Mouse (Mus musculus) liver, embryonic 11.5 days (tissue): ENCODE results near the gene Zbtb40. TPM values are rescaled to one million over a fixed set of nuclear protein-coding genes. Genes with fewer than 3 reads are reported as not detected.
A peak's percentile ranks its signal among the peaks of the same experiment; 100 is the strongest.

Source experiments
- ATAC-seq: fragments of 200-750 bp; cut with Nextera tagmentation; replicated peaks from 2 replicates; pipeline ENCODE4 v1.8.0; 2017; ENCODE audit warnings: moderate number of reproducible peaks, mild to moderate bottlenecking, moderate TSS enrichment, moderate library complexity; ENCODE audit not compliant: low FRiP score
- DNase-seq: peaks from one replicate; pipeline ENCODE4 v3.0.0-alpha.2; 2017; ENCODE audit warnings: low spot score
- H3K27ac ChIP-seq: fragments of 300-500 bp; sonication (generic); 2 replicates; pipeline ENCODE4 v1.5.1; 2014; ENCODE audit warnings: mild to moderate bottlenecking, low read depth, low read length, control low read depth
- H3K27me3 ChIP-seq: fragments of 300-500 bp; sonication (generic); replicated peaks from 2 replicates; pipeline ENCODE4 v1.6.1; 2014; ENCODE audit warnings: low read length, mixed read lengths; ENCODE audit not compliant: control insufficient read depth, insufficient read depth
- H3K36me3 ChIP-seq: fragments of 300-500 bp; sonication (generic); 2 replicates; pipeline ENCODE4 v1.6.1; 2014; ENCODE audit warnings: mild to moderate bottlenecking, low read length, moderate library complexity, mixed read lengths; ENCODE audit not compliant: control insufficient read depth, insufficient read depth
- H3K4me1 ChIP-seq: fragments of 300-500 bp; sonication (generic); replicated peaks from 2 replicates; pipeline ENCODE4 v1.6.1; 2014; ENCODE audit warnings: low read length, mixed read lengths; ENCODE audit not compliant: control insufficient read depth, insufficient read depth
- H3K4me2 ChIP-seq: fragments of 300-500 bp; sonication (generic); 2 replicates; pipeline ENCODE4 v1.6.1; 2014; ENCODE audit warnings: mild to moderate bottlenecking, control low read depth, moderate library complexity
- H3K4me3 ChIP-seq: fragments of 300-500 bp; sonication (generic); 2 replicates; pipeline ENCODE4 v1.5.1; 2014; ENCODE audit warnings: low read depth, low read length, control low read depth
- H3K9ac ChIP-seq: fragments of 300-500 bp; sonication (generic); 2 replicates; pipeline ENCODE4 v1.6.1; 2014; ENCODE audit warnings: low read depth, low read length, control low read depth
- H3K9me3 ChIP-seq: fragments of 300-500 bp; sonication (generic); 2 replicates; pipeline ENCODE4 v1.6.1; 2016; ENCODE audit warnings: low read length, inconsistent platforms, mixed read lengths; ENCODE audit not compliant: control insufficient read depth
- WGBS: fragments of 180-500 bp; shearing (Covaris S2); extraction: QIAGEN DNeasy Blood & Tissue Kit; methylation state at CpG from one replicate; pipeline ENCODE4 v1.1.7; 2014; 5-methylcytosine and 5-hydroxymethylcytosine counted together
- polyA plus RNA-seq: library from polyadenylated mRNA; unstranded; fragments of >200 nt; fragmentation: Nextera tagmentation; extraction: Ambion mirVana; gene quantifications from 2 replicates; pipeline ENCODE4 v1.2.1, GENCODE M21; 2014

Gene Zbtb40
- polyA plus RNA-seq, 1 experiment from 2014 or later, result 5.7 TPM

- WGBS, result 32% methylated on average over 4 of the region's 4 CpGs
- H3K9me3 ChIP-seq, result no peaks in the 10 kb centered on the region
- peaks cover 10% of the 10 kb centered on the region; the same call in 1 of the 2 replicates for H3K4me1 ChIP-seq
- peaks cover 67% of the 10 kb centered on the region for H3K27me3 ChIP-seq
- no peaks in the 10 kb centered on the region for H3K36me3 ChIP-seq
- ATAC-seq (no peak), DNase-seq (no peak)
- H3K4me3 ChIP-seq, result no peak overlapping the region
- H3K27ac ChIP-seq, result no peak overlapping the region
- no peak overlapping the region for H3K4me2 ChIP-seq
- no peak overlapping the region for H3K9ac ChIP-seq
Measured at GRCm38 (mm10) chr4:136961642-136962285, 86.8 kb downstream of the Zbtb40 start.

GRCm38 (mm10) chr4:136960581-136960980 lies 88.0 kb downstream of the Zbtb40 start:
- no peaks in the 10 kb centered on the region for H3K36me3 ChIP-seq
- H3K4me3 ChIP-seq, result no peak overlapping the region
- peaks cover 10% of the 10 kb centered on the region for H3K4me1 ChIP-seq
- H3K27ac ChIP-seq, result no peak overlapping the region
- WGBS, result 65% methylated on average over 9 of the region's 9 CpGs
- H3K9me3 ChIP-seq, result no peaks in the 10 kb centered on the region
- peaks cover 69% of the 10 kb centered on the region for H3K27me3 ChIP-seq
- no peak overlapping the region for H3K4me2 ChIP-seq
- no peak overlapping the region for H3K9ac ChIP-seq
- ATAC-seq (no peak), DNase-seq (no peak)

- peaks cover 10% of the 10 kb centered on the region for H3K4me1 ChIP-seq
- H3K36me3 ChIP-seq, result no peaks in the 10 kb centered on the region
- H3K27ac ChIP-seq, result no peak overlapping the region
- H3K27me3 ChIP-seq, result peaks cover 69% of the 10 kb centered on the region
- DNase-seq (no peak), ATAC-seq (no peak)
- no peaks in the 10 kb centered on the region for H3K9me3 ChIP-seq
- 32% methylated on average over 3 of the region's 3 CpGs for WGBS
- no peak overlapping the region for H3K4me2 ChIP-seq
- H3K9ac ChIP-seq, result no peak overlapping the region
- H3K4me3 ChIP-seq, result no peak overlapping the region
Measured at GRCm38 (mm10) chr4:136960068-136960467, 88.5 kb downstream of the Zbtb40 start.

- H3K4me1 ChIP-seq, result peaks cover 5% of the 10 kb centered on the region
- H3K4me3 ChIP-seq, result peak within 1 kb of the TSS; percentile 45
- H3K27ac ChIP-seq, result no peak within 1 kb of the TSS
- H3K9me3 ChIP-seq, result no peaks in the 10 kb centered on the region
- DNase-seq (no peak), ATAC-seq (no peak)
- WGBS, result 4% methylated on average over 36 of the region's 75 CpGs
- peak within 1 kb of the TSS; percentile 64 for H3K4me2 ChIP-seq
- no peak within 1 kb of the TSS for H3K9ac ChIP-seq
- H3K27me3 ChIP-seq, result peaks cover 73% of the 10 kb centered on the region
- H3K36me3 ChIP-seq, result no peaks in the 10 kb centered on the region
Measured at GRCm38 (mm10) chr4:136956751-136957446, 91.7 kb downstream of the Zbtb40 start, which contains the start of gene Epha8. Gene Epha8 (minus strand): TSS chr4:136956816.

- no peak overlapping the region for H3K9ac ChIP-seq
- peaks cover 80% of the 10 kb centered on the region for H3K27me3 ChIP-seq
- H3K36me3 ChIP-seq, result no peaks in the 10 kb centered on the region
- peaks cover 2% of the 10 kb centered on the region; the same call in 1 of the 2 replicates for H3K4me1 ChIP-seq
- ATAC-seq, result no peak
- no peak overlapping the region for H3K4me2 ChIP-seq
- H3K27ac ChIP-seq, result no peak overlapping the region
- no peak for DNase-seq
- 72% methylated on average over 6 of the region's 6 CpGs for WGBS
- H3K4me3 ChIP-seq, result no peak overlapping the region
- no peaks in the 10 kb centered on the region for H3K9me3 ChIP-seq
Measured at GRCm38 (mm10) chr4:136954562-136954961, 94.0 kb downstream of the Zbtb40 start.

- ATAC-seq, result no peak
- H3K36me3 ChIP-seq, result no peaks in the 10 kb centered on the region
- H3K9ac ChIP-seq, result no peak overlapping the region
- DNase-seq, result no peak
- peaks cover 47% of the 10 kb centered on the region for H3K27me3 ChIP-seq
- H3K9me3 ChIP-seq, result no peaks in the 10 kb centered on the region
- H3K4me2 ChIP-seq, result no peak overlapping the region
- no peaks in the 10 kb centered on the region for H3K4me1 ChIP-seq
- no peak overlapping the region for H3K27ac ChIP-seq
- WGBS, result 51% methylated on average over 10 of the region's 10 CpGs
- H3K4me3 ChIP-seq, result no peak overlapping the region
Measured at GRCm38 (mm10) chr4:136949266-136949989, 99.2 kb downstream of the Zbtb40 start.

GRCm38 (mm10) chr4:136945397-136945796 lies 103.2 kb downstream of the Zbtb40 start:
- H3K9ac ChIP-seq, result no peak overlapping the region
- 61% methylated on average over 17 of the region's 17 CpGs for WGBS
- DNase-seq (no peak), ATAC-seq (no peak)
- H3K9me3 ChIP-seq, result no peaks in the 10 kb centered on the region
- H3K27me3 ChIP-seq, result peaks cover 56% of the 10 kb centered on the region
- no peak overlapping the region for H3K27ac ChIP-seq
- H3K4me1 ChIP-seq, result no peaks in the 10 kb centered on the region
- no peak overlapping the region for H3K4me2 ChIP-seq
- H3K36me3 ChIP-seq, result no peaks in the 10 kb centered on the region
- no peak overlapping the region for H3K4me3 ChIP-seq

GRCm38 (mm10) chr4:136944558-136945350 lies 103.8 kb downstream of the Zbtb40 start:
- ATAC-seq (no peak), DNase-seq (no peak)
- 74% methylated on average over 11 of the region's 11 CpGs for WGBS
- Histone ChIP-seq H3K9ac (no peak overlapping the region), H3K4me2 (no peak overlapping the region), H3K27me3 (peaks cover 57% of the 10 kb centered on the region), H3K27ac (no peak overlapping the region), H3K4me3 (no peak overlapping the region), H3K4me1 (no peaks in the 10 kb centered on the region), H3K36me3 (no peaks in the 10 kb centered on the region), H3K9me3 (no peaks in the 10 kb centered on the region)
